Mouse (Mus musculus) CD4-positive, CD25-positive, alpha-beta regulatory T cell, adult 2 months (primary cell): Measurements from ENCODE around the gene Acsl5.

Source experiments
- DNase-seq: peaks from one replicate; pipeline ENCODE4 v3.0.0-alpha.2; 2012; ENCODE audit warnings: low read depth, low spot score

Gene Acsl5

GRCm38 (mm10) chr19:55239766-55240426 lies 11.8 kb upstream of the Acsl5 start:
- no peak for DNase-seq

DNA sequence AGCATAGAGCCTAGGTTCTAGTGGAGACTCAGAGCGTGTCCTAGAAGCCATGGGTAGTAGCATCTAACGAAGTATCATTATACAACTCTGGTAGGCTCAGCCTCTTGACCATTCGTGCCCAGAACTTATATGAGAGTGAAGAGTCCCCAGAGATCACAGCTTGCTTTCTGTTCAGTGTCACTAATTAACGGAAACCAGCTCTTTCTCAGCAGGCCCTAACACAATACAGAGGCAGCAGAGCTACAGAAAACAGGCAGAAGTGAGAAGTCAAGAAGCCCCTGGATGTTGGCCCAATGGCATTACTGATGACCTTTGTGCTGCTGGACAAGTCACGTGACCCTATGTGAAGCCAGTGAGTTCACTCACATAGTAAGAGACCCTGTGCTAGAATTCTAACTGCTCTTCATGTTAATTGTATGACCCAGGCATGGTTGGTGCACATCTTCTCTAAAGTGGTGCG lies 10.5 kb upstream of the Acsl5 start, which contains the start of gene Gucy2g:
TSS of gene Gucy2g (minus strand) at position 51 of the 460 bp plus-strand sequence.
- no peak for DNase-seq

DNA sequence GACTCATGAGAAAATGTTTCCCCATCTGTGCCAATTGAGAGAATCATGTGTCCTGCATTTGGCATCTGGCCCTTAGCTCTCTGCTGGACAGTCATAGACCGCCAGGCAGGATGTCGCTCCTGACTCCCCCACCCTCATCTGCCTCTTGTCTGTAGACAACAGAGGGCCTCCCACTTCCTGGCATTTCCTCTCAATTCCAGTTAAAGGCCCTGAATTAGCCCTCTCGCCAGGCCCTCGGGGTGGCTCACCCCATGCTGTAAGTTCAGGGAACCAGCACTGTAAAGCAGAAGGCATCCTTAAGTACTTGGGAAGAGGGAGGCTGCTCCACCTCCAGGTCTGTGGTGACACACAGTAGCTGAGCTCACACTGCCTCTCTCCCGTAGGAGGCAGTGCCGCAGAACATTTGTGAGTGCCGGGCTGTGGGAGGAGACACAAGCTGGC lies 6.9 kb upstream of the Acsl5 start:
- DNase-seq, result no peak

- DNase-seq, result no peak
These were observed 4.2 kb upstream of the Acsl5 start for GRCm38 (mm10) chr19:55247563-55247962.

GRCm38 (mm10) chr19:55247991-55248520 lies 3.7 kb upstream of the Acsl5 start:
- no peak for DNase-seq

DNA sequence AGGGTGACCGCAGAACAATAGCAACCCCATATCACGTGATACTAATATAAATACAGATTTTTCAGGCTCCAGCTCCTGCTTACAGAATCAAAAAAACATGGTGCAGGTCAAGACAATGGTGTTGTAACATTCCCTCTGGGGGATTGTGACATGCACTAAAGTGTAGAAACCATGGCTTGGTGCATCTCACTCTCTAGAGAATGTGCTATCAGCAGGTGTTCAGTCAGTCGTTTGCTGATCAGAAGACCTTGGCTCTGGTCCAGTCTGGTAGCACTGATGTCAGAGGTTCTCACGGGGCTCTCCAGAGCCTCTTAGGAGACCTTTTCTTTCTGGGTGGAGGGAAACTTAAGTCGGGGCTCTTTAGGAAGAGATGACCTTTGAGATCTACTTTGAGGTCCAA lies 1.3 kb upstream of the Acsl5 start:
- DNase-seq, result no peak

DNA sequence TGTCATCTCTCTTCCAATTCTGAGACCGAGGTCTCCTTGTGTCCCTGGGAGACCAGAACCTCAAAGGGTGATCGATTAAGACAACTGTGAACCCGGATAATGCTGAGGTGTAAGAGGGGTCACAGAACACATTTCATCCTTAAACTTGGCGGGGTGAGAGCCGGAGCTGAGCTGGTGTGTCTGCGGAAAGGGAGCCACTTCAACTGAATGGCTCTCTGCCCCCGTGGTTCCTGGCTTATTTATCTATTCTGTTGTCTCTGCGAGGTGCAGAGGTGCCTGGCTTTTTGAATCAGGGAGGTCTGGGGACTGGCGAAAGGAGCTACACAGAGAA lies 1.5 kb downstream of the Acsl5 start:
- DNase-seq, result no peak

DNA sequence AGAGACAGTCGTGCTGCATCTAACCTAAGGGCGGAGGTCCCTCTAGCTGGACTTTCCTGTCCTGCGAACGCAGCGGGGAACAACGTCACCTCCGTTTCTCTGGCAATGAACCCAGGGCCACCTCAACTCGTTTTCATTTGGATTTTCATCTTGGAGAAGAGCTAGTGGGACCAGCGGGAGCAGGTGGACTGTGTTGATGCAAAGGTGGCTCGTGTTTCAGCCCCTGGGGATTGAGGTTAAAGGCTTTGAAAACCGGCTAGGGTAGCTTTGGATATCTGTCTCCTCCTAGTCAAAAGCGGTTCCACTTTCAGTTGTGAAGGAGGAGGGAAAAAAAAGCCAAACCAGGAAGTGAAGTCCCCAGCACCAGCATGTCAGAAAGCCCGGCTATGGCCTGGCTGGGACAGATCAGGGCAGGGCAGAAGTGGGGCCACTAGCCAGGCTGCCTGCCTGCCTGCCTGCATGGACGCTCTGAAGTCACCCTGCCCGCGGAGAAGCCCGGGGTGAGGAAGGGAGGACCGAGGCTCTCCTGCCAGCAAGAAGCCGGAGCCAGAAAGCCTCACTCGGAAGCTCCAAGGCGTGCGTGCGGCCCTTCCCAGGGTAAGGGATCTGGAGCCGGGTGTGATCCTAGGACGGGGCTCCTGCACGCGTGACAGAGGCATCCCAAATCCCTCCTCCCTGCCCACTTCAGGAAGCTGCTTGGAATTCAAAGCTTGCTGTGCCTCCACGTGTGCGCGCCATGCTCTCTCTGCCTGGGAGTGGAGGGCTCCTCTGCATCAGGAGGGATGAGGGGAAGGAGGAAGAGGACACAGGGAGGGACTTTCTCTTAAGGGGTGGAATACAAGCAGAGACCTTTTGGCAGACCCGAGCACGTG lies 2.1 kb downstream of the Acsl5 start:
- peak; percentile 70 for DNase-seq

- peak; percentile 74 for DNase-seq
These were observed 2.8 kb downstream of the Acsl5 start for GRCm38 (mm10) chr19:55254513-55255016.

DNA sequence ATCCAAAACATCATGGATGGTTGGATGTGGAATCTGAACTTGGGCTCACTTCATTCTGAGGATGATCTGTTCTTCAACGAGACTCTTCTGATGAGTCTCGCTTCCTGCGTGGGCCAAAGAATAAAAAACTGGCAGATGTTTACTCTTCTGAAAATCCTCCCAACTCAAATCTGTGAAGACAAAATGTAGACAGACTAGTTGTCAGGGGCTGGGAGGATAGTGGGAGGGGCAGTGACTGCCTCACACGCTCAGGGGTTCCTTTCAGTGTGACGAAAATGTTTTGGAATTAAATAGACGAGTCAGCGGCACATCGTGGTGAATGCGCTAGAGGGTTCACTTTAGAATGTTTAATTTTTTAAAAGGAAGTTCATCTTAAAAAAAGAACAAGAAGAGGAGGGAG lies 4.4 kb downstream of the Acsl5 start:
- DNase-seq, result peak; percentile 10

- DNase-seq, result no peak
These were observed 6.1 kb downstream of the Acsl5 start for GRCm38 (mm10) chr19:55257656-55258375.

DNA sequence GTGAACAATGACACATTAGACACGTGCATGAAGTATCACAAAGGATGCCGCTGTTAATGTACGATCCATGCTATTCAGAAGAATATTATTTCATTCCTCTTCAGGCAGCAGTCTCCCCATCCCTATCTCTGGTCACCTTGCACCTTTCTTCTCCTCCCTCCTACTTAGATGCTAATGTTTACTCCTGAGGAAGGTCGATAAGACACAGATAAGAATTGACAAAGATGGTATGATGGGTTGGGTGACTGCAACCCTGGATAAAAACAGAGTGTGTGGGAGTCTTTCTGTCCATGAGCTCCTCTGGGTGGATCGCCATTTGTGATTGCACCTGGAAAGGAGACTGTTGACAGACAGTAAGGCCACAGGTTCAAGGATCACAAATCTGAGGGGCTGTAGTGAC lies 6.8 kb downstream of the Acsl5 start:
- DNase-seq, result no peak

DNA sequence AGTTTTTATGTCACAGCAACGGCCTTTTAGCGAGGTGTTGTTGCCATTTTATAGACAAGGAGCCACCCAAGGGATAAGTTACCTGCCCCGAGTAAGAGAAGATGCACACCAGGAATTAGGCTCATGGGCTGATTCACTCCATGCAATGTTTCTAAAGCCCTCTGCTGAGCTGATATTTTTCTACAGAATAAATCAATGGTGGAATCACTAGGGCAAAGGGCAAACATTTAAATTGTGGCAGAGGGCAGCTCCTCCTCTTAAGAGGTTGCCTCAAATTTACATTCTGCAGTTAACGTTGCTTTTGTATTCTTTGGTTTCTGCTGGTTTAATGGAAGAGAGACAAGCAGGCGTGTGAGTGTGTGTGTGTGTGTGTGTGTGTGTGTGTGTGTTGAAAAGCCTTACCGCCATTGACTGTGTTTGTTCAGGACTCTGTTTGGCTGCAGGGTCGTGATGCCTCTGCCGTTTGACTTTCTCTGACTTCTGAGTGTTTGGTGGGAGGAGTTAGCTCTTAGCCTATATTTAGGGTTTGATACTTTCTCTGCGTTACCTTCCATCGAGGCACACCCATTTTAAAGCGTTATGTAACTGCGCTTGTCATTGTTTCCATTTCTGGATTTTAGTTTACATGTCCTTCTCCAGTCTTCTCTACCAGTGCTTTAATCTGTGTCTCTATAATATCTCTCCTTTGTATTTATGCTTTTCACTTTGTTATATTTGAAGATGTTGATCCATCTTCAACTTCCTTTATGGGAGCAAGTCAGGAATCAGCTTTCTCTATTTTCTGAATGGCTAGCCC lies 8.8 kb downstream of the Acsl5 start:
- DNase-seq, result peak; percentile 24

DNA sequence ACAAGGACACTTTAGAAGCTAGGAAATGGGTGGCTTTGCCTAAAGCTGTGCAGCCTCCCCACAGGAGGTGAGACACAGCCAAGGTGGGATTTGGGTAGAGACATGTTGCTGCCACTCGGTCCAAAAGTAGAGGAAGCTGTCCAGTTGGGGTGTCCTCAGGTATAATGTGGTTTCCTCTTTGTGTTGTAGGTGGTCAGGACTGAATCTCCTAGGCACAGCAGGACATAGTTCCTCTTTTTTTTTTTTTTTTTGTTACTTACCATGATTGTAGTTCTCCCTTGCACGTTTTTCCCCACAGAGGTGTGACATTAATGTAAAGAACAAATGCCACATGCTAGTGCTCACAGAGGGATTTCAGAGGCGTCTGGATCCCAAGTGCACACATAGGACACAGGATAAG lies 13.5 kb downstream of the Acsl5 start:
- no peak for DNase-seq

DNA sequence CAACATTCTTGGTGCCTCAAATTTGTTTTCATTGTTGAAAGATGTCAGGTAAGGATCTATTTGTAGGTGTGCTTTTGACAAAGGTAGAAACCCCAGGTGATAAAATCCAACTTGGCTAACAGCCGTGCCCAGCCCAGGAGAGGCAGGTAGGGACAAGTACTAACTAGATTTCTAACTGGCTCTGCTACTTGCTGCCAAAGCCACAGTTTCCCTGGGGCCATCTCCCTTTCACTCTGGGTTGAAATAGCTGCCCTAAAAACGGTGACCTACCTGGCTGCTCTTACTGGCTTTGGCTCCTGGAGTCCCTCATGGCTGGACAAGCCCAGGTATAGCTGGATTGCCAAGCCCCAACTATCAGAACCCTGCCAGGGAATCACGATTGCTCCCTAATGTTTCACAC lies 15.0 kb downstream of the Acsl5 start:
- DNase-seq, result no peak

DNA sequence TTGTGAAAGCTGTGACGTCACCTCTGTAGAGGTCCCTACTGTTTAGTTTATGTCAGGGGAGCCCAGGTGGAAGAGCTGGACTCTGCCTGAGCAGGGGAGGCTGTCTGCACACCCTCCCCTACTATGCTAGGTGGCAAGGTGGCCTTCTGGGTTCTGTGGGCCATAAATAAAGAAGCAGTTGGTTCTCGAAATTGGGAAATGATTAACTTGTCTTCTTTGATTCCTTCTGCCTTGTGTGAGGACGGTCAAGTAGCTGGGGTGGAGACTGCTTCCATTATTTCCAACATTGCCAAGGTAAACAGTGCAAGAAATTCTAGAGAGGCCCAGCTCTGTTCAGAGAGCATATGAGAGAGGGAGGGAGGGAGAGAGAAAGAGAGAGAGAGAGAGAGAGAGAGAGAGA lies 16.4 kb downstream of the Acsl5 start:
- DNase-seq, result no peak

DNA sequence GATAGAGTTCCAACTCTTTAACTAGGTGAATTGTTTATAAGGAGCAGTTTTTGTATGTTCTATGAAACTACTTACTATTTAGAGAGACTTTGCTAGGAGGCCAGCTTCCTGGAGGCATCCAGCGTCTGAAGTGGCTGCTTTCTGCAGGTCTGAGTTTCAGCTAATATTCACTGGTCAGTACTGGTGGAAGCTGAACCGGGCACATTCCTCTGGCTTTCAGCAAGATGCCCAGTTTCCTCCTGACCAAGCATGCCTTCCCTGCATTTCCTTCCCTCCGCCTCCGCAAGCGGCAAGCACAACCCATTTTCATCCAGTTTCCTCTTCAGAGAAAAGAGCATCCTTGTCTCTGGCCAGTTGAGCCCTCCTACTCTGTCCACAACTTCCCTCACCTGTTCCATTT lies 17.3 kb downstream of the Acsl5 start:
- no peak for DNase-seq

DNA sequence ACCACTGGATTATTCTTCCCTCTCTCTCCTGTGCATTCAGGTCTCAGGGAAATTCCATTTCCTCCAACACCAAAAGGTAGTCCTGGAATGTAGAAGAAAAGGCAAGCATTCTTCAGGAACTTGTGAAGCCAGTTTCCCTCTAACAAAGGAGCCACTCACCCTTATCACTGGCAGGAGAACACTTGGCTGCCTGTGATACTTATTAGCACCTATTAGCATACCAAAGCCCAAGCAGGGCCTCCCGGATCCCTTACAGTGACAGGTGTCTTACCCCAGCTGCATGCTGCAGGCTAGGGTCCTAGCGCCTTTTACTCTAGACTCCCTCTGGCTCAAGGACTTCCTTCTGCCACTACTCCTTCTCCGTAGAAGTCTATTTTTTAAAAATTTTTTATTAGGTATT lies 19.7 kb downstream of the Acsl5 start:
- no peak for DNase-seq

DNA sequence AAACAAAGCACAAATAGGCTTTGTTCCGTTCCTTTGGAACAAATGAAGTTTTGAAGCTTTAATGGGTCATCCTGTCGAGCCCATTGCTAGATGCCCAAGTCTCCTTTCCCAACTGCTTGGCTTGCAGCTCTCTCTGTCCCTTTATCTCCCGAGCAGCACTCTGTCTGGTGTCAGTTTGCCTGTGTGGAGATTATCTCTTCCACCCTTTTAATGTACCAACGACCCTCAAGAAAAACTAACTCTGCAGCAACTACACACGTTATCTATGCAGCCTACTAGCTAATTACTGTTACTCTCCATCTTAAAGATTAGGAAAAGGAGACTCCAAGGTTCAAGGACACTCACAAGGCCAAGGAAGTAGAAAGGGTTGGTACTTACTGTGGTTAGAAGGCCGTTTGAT lies 21.6 kb downstream of the Acsl5 start:
- DNase-seq, result no peak

- no peak for DNase-seq
These were observed 24.4 kb downstream of the Acsl5 start for GRCm38 (mm10) chr19:55276100-55276499.

DNA sequence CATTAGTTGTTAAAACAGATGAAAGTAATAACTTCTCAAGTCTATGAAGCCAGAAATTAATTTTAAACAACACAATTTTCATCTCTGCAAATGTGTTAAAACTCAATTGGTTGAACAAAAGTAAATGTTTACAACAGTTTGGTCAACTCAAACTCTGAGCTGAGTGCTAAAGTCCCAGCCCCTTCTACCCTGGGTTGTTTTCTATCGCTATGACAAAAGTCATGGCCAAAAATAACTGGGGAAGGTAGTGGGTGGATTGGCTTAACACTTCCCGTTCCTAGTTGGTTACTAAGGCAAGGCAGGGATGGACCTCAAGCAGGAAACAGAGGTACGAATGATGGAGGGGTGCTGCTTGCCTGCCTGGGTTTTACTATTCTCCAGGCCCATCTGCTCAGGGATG lies 25.0 kb downstream of the Acsl5 start:
- DNase-seq, result no peak
